Mouse (Mus musculus) forebrain, embryonic 15.5 days (tissue): Measurements from ENCODE around the gene Tmem17. TPM values are rescaled to one million over a fixed set of nuclear protein-coding genes. Genes with fewer than 3 reads are reported as not detected.

Experiments
- ATAC-seq: fragments of 200-750 bp; cut with Nextera tagmentation; replicated peaks from 2 replicates; pipeline ENCODE4 v1.8.0; 2017; ENCODE audit warnings: mild to moderate bottlenecking, moderate TSS enrichment, moderate library complexity
- H3K27ac ChIP-seq: fragments of 300-500 bp; sonication (generic); replicated peaks from 2 replicates; pipeline ENCODE4 v1.5.1; 2015; ENCODE audit warnings: mild to moderate bottlenecking, inconsistent platforms
- H3K27me3 ChIP-seq: fragments of 300-500 bp; sonication (generic); 2 replicates; pipeline ENCODE4 v1.6.1; 2015; ENCODE audit warnings: inconsistent platforms
- H3K36me3 ChIP-seq: fragments of 300-500 bp; sonication (generic); 2 replicates; pipeline ENCODE4 v1.6.1; 2015; ENCODE audit warnings: mild to moderate bottlenecking, inconsistent platforms
- H3K4me1 ChIP-seq: fragments of 300-500 bp; sonication (generic); 2 replicates; pipeline ENCODE4 v1.6.1; 2015; ENCODE audit warnings: inconsistent platforms
- H3K4me2 ChIP-seq: fragments of 300-500 bp; sonication (generic); replicated peaks from 2 replicates; pipeline ENCODE4 v1.6.1; 2015; ENCODE audit warnings: mild to moderate bottlenecking, inconsistent platforms
- H3K4me3 ChIP-seq: fragments of 300-500 bp; sonication (generic); 2 replicates; pipeline ENCODE4 v1.5.1; 2015; ENCODE audit warnings: mild to moderate bottlenecking, inconsistent platforms
- H3K9ac ChIP-seq: fragments of 300-500 bp; sonication (generic); replicated peaks from 2 replicates; pipeline ENCODE4 v1.6.1; 2015; ENCODE audit warnings: mild to moderate bottlenecking, inconsistent platforms
- H3K9me3 ChIP-seq: fragments of 300-500 bp; sonication (generic); 2 replicates; pipeline ENCODE4 v1.6.1; 2016; ENCODE audit warnings: inconsistent platforms
- WGBS: fragments of 180-500 bp; shearing (Covaris S2); methylation state at CpG from one replicate; pipeline ENCODE4 v1.1.7; 2015; ENCODE audit warnings: mixed read lengths; 5-methylcytosine and 5-hydroxymethylcytosine counted together
- polyA plus RNA-seq: library from polyadenylated mRNA; unstranded; fragments of >200 nt; fragmentation: Nextera tagmentation; extraction: Ambion mirVana; gene quantifications from 2 replicates; pipeline ENCODE4 v1.2.1, GENCODE M21; 2015

Gene Tmem17
- polyA plus RNA-seq, 1 experiment from 2014 or later: 18.5 TPM

- WGBS: 92% methylated on average over 6 of the region's 6 CpGs
- Histone ChIP-seq H3K9me3 (no peaks in the 10 kb centered on the region), H3K36me3 (peaks cover 17% of the 10 kb centered on the region; the same call in 1 of the 2 replicates), H3K27me3 (no peaks in the 10 kb centered on the region), H3K27ac (no peak overlapping the region), H3K4me2 (no peak overlapping the region), H3K9ac (no peak overlapping the region), H3K4me3 (no peak overlapping the region), H3K4me1 (0 out of 2 replicates have a peak, but pooled peaks cover 2% of the 10 kb centered on the region)
- ATAC-seq: no peak
Measured at GRCm38 (mm10) chr11:22518445-22518844, 6.6 kb downstream of the Tmem17 start.

DNA sequence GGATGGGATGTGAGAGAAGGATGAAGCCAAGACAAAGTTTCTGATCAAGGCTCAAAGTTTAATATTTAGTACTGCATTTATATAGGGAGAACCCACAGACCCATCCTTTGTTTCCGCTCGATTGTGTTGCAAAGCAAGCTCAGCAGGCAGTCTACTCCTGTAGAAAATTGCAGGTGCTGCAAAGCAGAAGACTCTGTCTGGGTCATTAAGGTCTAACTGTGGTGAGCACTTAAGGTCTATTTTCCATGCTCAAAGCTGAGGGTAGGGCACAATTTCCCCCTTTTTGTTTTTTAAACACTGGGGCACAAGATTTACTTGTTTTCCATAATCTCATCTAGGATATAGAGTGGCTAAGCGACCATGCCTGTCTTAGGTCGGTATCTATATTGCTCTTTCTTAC is 8.4 kb downstream of the Tmem17 start:
- Histone ChIP-seq H3K27me3 (no peaks in the 10 kb centered on the region), H3K36me3 (peaks cover 17% of the 10 kb centered on the region; the same call in 1 of the 2 replicates), H3K4me3 (no peak overlapping the region), H3K4me2 (no peak overlapping the region), H3K9ac (no peak overlapping the region), H3K4me1 (no peaks in the 10 kb centered on the region), H3K27ac (no peak overlapping the region), H3K9me3 (no peaks in the 10 kb centered on the region)
- ATAC-seq: no peak
- WGBS: 91% methylated on average over 4 of the region's 4 CpGs

- no peaks in the 10 kb centered on the region for H3K4me1 ChIP-seq
- ATAC-seq: no peak
- peaks cover 7% of the 10 kb centered on the region; the same call in 1 of the 2 replicates for H3K36me3 ChIP-seq
- H3K27me3 ChIP-seq: no peaks in the 10 kb centered on the region
- no peaks in the 10 kb centered on the region for H3K9me3 ChIP-seq
- no peak overlapping the region for H3K4me3 ChIP-seq
- H3K4me2 ChIP-seq: no peak overlapping the region
- 91% methylated on average over 1 of the region's 1 CpGs for WGBS
- no peak overlapping the region for H3K9ac ChIP-seq
- no peak overlapping the region for H3K27ac ChIP-seq
Measured at GRCm38 (mm10) chr11:22524606-22525005, 12.7 kb downstream of the Tmem17 start.

- no peaks in the 10 kb centered on the region for H3K4me1 ChIP-seq
- WGBS: 74% methylated on average over 1 of the region's 1 CpGs
- H3K4me3 ChIP-seq: no peak overlapping the region
- H3K27ac ChIP-seq: no peak overlapping the region
- ATAC-seq: no peak
- H3K9ac ChIP-seq: no peak overlapping the region
- H3K9me3 ChIP-seq: no peaks in the 10 kb centered on the region
- no peak overlapping the region for H3K4me2 ChIP-seq
- no peaks in the 10 kb centered on the region for H3K36me3 ChIP-seq
- H3K27me3 ChIP-seq: no peaks in the 10 kb centered on the region
Measured at GRCm38 (mm10) chr11:22540600-22540999, 28.7 kb downstream of the Tmem17 start.

DNA sequence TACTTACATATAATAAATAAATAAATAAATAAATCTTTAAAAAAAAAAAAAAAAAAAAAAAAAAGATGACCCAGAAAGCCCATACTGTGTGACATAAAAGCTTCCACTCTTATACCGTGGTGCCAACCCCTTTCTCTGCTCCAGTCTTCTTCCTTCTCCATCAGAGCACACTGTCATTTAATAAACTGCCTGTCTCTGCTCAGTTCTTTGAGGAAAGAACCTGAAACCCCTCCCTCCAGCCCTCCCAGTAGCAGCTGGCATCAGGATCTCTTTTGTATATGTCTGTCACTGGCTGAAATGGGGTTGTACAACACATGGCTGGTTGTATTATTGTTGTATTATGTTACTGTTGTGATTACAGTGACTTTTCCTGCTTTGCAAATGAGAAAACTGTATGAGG is 48.2 kb downstream of the Tmem17 start:
- no peak overlapping the region for H3K4me3 ChIP-seq
- WGBS: 22% methylated on average over 1 of the region's 1 CpGs
- no peak overlapping the region for H3K4me2 ChIP-seq
- peaks cover 14% of the 10 kb centered on the region for H3K4me1 ChIP-seq
- H3K27ac ChIP-seq: peak overlapping the region; percentile 74
- H3K9ac ChIP-seq: no peak overlapping the region
- H3K9me3 ChIP-seq: no peaks in the 10 kb centered on the region
- ATAC-seq: peak; percentile 80
- H3K36me3 ChIP-seq: no peaks in the 10 kb centered on the region
- no peaks in the 10 kb centered on the region for H3K27me3 ChIP-seq

- peaks cover 14% of the 10 kb centered on the region for H3K4me1 ChIP-seq
- H3K9ac ChIP-seq: 0 out of 2 replicates have a peak overlapping the region, but pooled peaks have one; percentile 24
- H3K9me3 ChIP-seq: no peaks in the 10 kb centered on the region
- no peaks in the 10 kb centered on the region for H3K27me3 ChIP-seq
- ATAC-seq: peak; percentile 94
- peak overlapping the region; percentile 15; the same call in 1 of the 2 replicates for H3K4me2 ChIP-seq
- H3K4me3 ChIP-seq: no peak overlapping the region
- 8% methylated on average over 6 of the region's 6 CpGs for WGBS
- H3K36me3 ChIP-seq: no peaks in the 10 kb centered on the region
- peak overlapping the region; percentile 74 for H3K27ac ChIP-seq
Measured at GRCm38 (mm10) chr11:22560503-22561328, 48.8 kb downstream of the Tmem17 start.

- Histone ChIP-seq H3K4me2 (no peak overlapping the region), H3K9ac (no peak overlapping the region), H3K4me3 (no peak overlapping the region), H3K4me1 (peaks cover 14% of the 10 kb centered on the region), H3K9me3 (no peaks in the 10 kb centered on the region), H3K27ac (peak overlapping the region; percentile 74), H3K36me3 (no peaks in the 10 kb centered on the region), H3K27me3 (no peaks in the 10 kb centered on the region)
- 82% methylated on average over 4 of the region's 4 CpGs for WGBS
- ATAC-seq: peak; percentile 32; the same call in 1 of the 2 replicates
Measured at GRCm38 (mm10) chr11:22561329-22561592, 49.4 kb downstream of the Tmem17 start.

DNA sequence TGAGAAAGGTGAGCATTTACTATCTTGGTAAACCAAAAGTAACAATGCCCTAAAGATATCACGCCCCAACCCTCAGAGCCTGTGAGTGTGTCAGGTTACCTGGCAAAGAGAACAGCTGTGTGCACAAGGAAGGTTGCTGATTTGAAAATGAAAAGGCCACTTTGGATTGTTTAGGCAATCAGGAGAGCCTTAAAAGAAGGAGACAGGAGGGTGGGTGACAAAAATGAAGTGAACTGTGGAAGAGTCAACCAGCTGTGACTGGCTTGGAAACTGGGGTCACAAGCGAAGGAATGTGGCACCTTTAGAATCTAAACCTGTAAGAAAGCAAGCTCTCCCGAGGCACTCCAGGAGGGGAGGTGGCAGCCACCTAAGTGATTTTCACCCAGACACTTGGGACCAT is 51.8 kb downstream of the Tmem17 start:
- no peak for ATAC-seq
- Histone ChIP-seq H3K4me3 (no peak overlapping the region), H3K4me2 (no peak overlapping the region), H3K27ac (no peak overlapping the region), H3K9ac (no peak overlapping the region), H3K4me1 (peaks cover 14% of the 10 kb centered on the region), H3K36me3 (no peaks in the 10 kb centered on the region), H3K9me3 (no peaks in the 10 kb centered on the region), H3K27me3 (no peaks in the 10 kb centered on the region)
- 86% methylated on average over 3 of the region's 3 CpGs for WGBS

GRCm38 (mm10) chr11:22564676-22565075 is 52.8 kb downstream of the Tmem17 start:
- H3K4me3 ChIP-seq: no peak overlapping the region
- WGBS: 82% methylated on average over 3 of the region's 3 CpGs
- no peak overlapping the region for H3K9ac ChIP-seq
- H3K27ac ChIP-seq: no peak overlapping the region
- no peaks in the 10 kb centered on the region for H3K9me3 ChIP-seq
- no peak overlapping the region for H3K4me2 ChIP-seq
- peaks cover 14% of the 10 kb centered on the region for H3K4me1 ChIP-seq
- no peak for ATAC-seq
- H3K36me3 ChIP-seq: no peaks in the 10 kb centered on the region
- no peaks in the 10 kb centered on the region for H3K27me3 ChIP-seq

Other genes with a start within 250 kb of the Tmem17 start
- gene Ehbp1, start 169.8 kb upstream of the Tmem17 start, polyA plus RNA-seq: 17.0 and 21.2 TPM in 2 replicates